Mouse (Mus musculus) heart, adult 2 months (tissue): ENCODE data around the gene Pakap.

Experiments used
- CTCF ChIP-seq: fragments of 200-600 bp; IDR thresholded peaks from 2 replicates; pipeline ENCODE4 v1.8.1; 2022; ENCODE audit warnings: antibody characterized with exemption, mild to moderate bottlenecking, moderate library complexity
- EP300 ChIP-seq: fragments of 200-500 bp; IDR thresholded peaks from 2 replicates; pipeline ENCODE4 v1.6.1; 2011; ENCODE audit warnings: low read depth, low read length, control low read depth; ENCODE audit not compliant: insufficient read depth

- TF ChIP-seq CTCF (no peak), EP300 (no peak)
Observed at GRCm38 (mm10) chr4:57650994-57651393, 83.0 kb downstream of the Pakap start.
